Mouse (Mus musculus): ENCODE data around the gene Maea.

DNA sequence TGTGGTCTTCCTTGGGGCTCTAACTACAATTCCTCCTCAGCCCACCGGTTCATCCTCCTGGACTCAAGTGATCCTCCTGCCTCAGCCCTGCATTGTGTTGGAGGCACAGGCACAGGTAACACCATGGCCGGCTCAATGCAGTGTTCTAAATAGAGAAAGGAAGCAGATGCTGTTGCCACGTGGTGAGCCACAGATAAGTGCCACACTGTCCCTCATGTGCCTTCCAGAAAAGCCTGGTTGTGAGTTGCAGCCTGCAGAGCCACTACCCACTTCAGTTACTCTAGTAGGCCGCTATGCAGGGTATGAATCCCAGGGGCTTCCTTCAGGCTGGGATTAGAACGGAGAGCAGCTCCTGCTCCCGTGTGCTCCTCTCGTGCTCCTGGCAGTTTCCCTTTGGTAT is 23.1 kb upstream of the Maea start:
- TF ChIP-seq CTCF (IDR thresholded peaks at IDR 0.05), result no peak
- no peak for TF ChIP-seq EP300 (IDR thresholded peaks at IDR 0.05)

Measured in lung, postnatal 0 days (tissue).